In the genomic region with DNA sequence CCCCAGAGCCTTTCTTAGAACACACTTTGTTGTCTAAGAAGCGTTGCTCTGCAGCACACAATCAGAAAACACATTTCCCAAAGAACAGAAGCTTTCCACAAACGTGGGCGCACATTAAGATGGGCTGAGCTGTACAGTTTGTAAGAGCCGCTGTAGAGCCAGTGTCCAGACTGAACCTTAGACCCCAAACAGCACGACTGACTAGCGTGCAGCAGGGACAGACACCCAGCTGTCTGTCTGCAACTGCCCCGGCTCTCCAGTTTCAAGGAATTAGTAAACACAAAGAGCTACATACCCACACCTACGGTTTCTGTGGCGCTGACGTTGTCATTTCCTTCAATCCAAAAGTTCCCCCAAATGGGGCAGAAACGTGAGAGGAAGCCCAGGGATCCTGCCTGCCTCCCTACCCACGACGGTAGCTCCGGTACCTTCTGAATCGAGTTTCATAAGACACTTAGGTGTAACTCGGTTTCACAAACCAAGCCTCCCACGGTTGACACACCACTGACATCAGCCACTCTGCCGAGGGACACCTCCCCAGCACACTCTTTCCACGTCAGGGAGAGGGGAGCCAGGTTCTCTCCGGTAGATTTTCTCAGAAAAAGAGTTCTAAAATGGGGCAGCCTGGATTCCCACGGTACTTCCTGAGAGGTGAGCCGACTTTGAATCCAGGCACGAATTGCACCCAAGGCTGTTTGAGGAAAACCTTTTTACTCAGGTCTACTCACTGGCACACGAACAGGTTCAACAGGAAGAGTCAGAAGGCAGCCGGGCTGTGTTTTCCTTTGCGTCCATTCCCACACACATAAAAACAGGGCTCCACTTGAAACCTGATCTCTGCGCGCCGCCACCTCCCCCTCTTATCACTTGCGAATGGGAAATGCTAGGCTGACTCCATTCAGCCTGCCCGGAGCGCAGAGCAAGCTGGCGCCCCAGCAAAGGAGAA, we compare ENCODE assay signal across 8 mouse cellular contexts. TPM values are rescaled to one million over a fixed set of nuclear protein-coding genes. Genes with fewer than 3 reads are reported as not detected.
DNase-seq lines count a peak whose midpoint lies in the region; ATAC-seq and TF ChIP-seq lines count a peak whose summit lies in the region.

No protein-coding gene starts in this region.

- WGBS in forebrain, embryonic 11.5 days: 2% methylated on average over 33 of the region's 33 CpGs
- WGBS in limb, embryonic 10.5 days: 2% methylated on average over 33 of the region's 33 CpGs
- WGBS in midbrain, embryonic 10.5 days: 1% methylated on average over 33 of the region's 33 CpGs
- 2% methylated on average over 33 of the region's 33 CpGs for WGBS in stomach, postnatal 0 days

- H3K36me3 ChIP-seq in forebrain, embryonic 11.5 days (ENCODE audit: control insufficient read depth, insufficient read depth, low read length): no peaks in the 10 kb centered on the region
- H3K36me3 ChIP-seq in limb, embryonic 10.5 days: 0 out of 2 replicates have a peak, but pooled peaks cover 2% of the 10 kb centered on the region
- H3K36me3 ChIP-seq in midbrain, embryonic 10.5 days: peaks cover 20% of the 10 kb centered on the region
- H3K36me3 ChIP-seq in stomach, postnatal 0 days (ENCODE audit: control insufficient read depth, insufficient read depth, low read length): 0 out of 2 replicates have a peak, but pooled peaks cover 3% of the 10 kb centered on the region

- H3K27ac ChIP-seq in forebrain, embryonic 11.5 days (ENCODE audit: low read depth, low read length): no peak overlapping the region
- peak overlapping the region; percentile 83 for H3K27ac ChIP-seq in limb, embryonic 10.5 days
- peak overlapping the region; percentile 71; the same call in 1 of the 2 replicates for H3K27ac ChIP-seq in midbrain, embryonic 10.5 days (replicated peaks)
- peak overlapping the region; percentile 95 for H3K27ac ChIP-seq in stomach, postnatal 0 days (replicated peaks)

- H3K4me2 ChIP-seq in forebrain, embryonic 11.5 days (ENCODE audit: low read depth, low read length, severe bottlenecking): peak overlapping the region; percentile 56
- H3K4me2 ChIP-seq in stomach, postnatal 0 days (replicated peaks; ENCODE audit: low read depth): peak overlapping the region; percentile 79

- H3K27me3 ChIP-seq in forebrain, embryonic 11.5 days (ENCODE audit: control insufficient read depth, insufficient read depth, low read length): no peaks in the 10 kb centered on the region
- H3K27me3 ChIP-seq in limb, embryonic 10.5 days (ENCODE audit: low read depth, poor library complexity, severe bottlenecking): no peaks in the 10 kb centered on the region
- H3K27me3 ChIP-seq in midbrain, embryonic 10.5 days (ENCODE audit: low read depth, poor library complexity, severe bottlenecking): peaks cover 8% of the 10 kb centered on the region; the same call in 1 of the 2 replicates
- no peaks in the 10 kb centered on the region for H3K27me3 ChIP-seq in stomach, postnatal 0 days (ENCODE audit: control insufficient read depth, insufficient read depth, low read length)

- no peaks in the 10 kb centered on the region; the same call in 1 of the 2 replicates for H3K4me1 ChIP-seq in forebrain, embryonic 11.5 days (replicated peaks; ENCODE audit: control insufficient read depth, insufficient read depth, low read length)
- H3K4me1 ChIP-seq in limb, embryonic 10.5 days: peaks cover 38% of the 10 kb centered on the region
- peaks cover 48% of the 10 kb centered on the region for H3K4me1 ChIP-seq in midbrain, embryonic 10.5 days
- no peaks in the 10 kb centered on the region; the same call in 1 of the 2 replicates for H3K4me1 ChIP-seq in stomach, postnatal 0 days (replicated peaks; ENCODE audit: control insufficient read depth, insufficient read depth)

- H3K9ac ChIP-seq in forebrain, embryonic 11.5 days (ENCODE audit: low read length): peak overlapping the region; percentile 12; the same call in 1 of the 2 replicates
- H3K9ac ChIP-seq in stomach, postnatal 0 days (ENCODE audit: low read length): peak overlapping the region; percentile 73

- peak overlapping the region; percentile 26 for H3K4me3 ChIP-seq in forebrain, embryonic 11.5 days (ENCODE audit: low read depth, low read length)
- peak overlapping the region; percentile 63 for H3K4me3 ChIP-seq in limb, embryonic 10.5 days
- H3K4me3 ChIP-seq in midbrain, embryonic 10.5 days: peak overlapping the region; percentile 56
- H3K4me3 ChIP-seq in stomach, postnatal 0 days (ENCODE audit: low read depth, low read length): peak overlapping the region; percentile 48

- no peak for TF ChIP-seq EP300 in stomach, postnatal 0 days (optimal IDR thresholded peaks at IDR 0.05)

- H3K9me3 ChIP-seq in forebrain, embryonic 11.5 days (ENCODE audit: control insufficient read depth, low read length): no peaks in the 10 kb centered on the region
- H3K9me3 ChIP-seq in limb, embryonic 10.5 days (replicated peaks): no peaks in the 10 kb centered on the region
- no peaks in the 10 kb centered on the region for H3K9me3 ChIP-seq in midbrain, embryonic 10.5 days (replicated peaks)
- H3K9me3 ChIP-seq in stomach, postnatal 0 days (ENCODE audit: control insufficient read depth, low read length): no peaks in the 10 kb centered on the region

- DNase-seq in CD4-positive helper T cell, adult 2 months (ENCODE audit: low read depth, low spot score): peak; percentile 79
- DNase-seq in forebrain, embryonic 11.5 days (ENCODE audit: low spot score): peak; percentile 79
- peak; percentile 69 for DNase-seq in heart, postnatal 4 days
- DNase-seq in limb, embryonic 10.5 days (ENCODE audit: low spot score): peak; percentile 78
- DNase-seq in midbrain, embryonic 10.5 days (ENCODE audit: low spot score): peak; percentile 63
- DNase-seq in stomach, postnatal 0 days (ENCODE audit: low spot score): peak; percentile 91
- no peak for DNase-seq in layer of hippocampus, adult 11-12 months (ENCODE audit: low spot score)

- ATAC-seq in activated CD4-positive, CD25-positive, alpha-beta regulatory T cell, adult 4 months: peak; percentile 63
- peak; percentile 63 for ATAC-seq in forebrain, embryonic 11.5 days (replicated peaks; ENCODE audit: low FRiP score)
- peak; percentile 84 for ATAC-seq in stomach, postnatal 0 days (ENCODE audit: low FRiP score, low TSS enrichment)

- TF ChIP-seq CTCF in stomach, postnatal 0 days (IDR thresholded peaks at IDR 0.05; ENCODE audit: low read depth): no peak

RNA-seq across cellular contexts. Expression of gene Lmod3, which starts 59.3 kb away (rescaled TPM):
- polyA plus RNA-seq in activated CD4-positive, CD25-positive, alpha-beta regulatory T cell, adult 4 months (2017; shearing (Covaris generic)): not detected
- not detected in 2 replicates for polyA plus RNA-seq in forebrain, embryonic 11.5 days (2014; fragmentation: Nextera tagmentation; extraction: Ambion mirVana)
- 10 to 100 TPM; 47.8 to 48.0 TPM for total RNA-seq in heart, postnatal 4 days (2021)
- 0.13 TPM in 1 of 2 replicates, not detected in the other for polyA plus RNA-seq in limb, embryonic 10.5 days (2016; fragmentation: Nextera tagmentation; extraction: Ambion mirVana)
- polyA plus RNA-seq in midbrain, embryonic 10.5 days (2016; fragmentation: Nextera tagmentation; extraction: Ambion mirVana): not detected in 2 replicates
- 0.16 and 0.27 TPM in 2 replicates for polyA plus RNA-seq in stomach, postnatal 0 days (2015; fragmentation: Nextera tagmentation; extraction: Ambion mirVana)
